Mouse (Mus musculus): ENCODE data around the gene Samd4b. TPM values are rescaled to one million over a fixed set of nuclear protein-coding genes. Genes with fewer than 3 reads are reported as not detected.

The Samd4b gene
- polyA plus RNA-seq, 1 experiment: 54.1 TPM

- no peak for TF ChIP-seq CTCF (IDR thresholded peaks at IDR 0.05; ENCODE audit: borderline replicate concordance, insufficient read depth, low read depth, low read length)
- TF ChIP-seq POLR2A (IDR thresholded peaks at IDR 0.05; ENCODE audit: borderline replicate concordance, insufficient read depth, low read length): no peak
- WGBS: 71% methylated on average over 7 of the region's 7 CpGs
- Histone ChIP-seq H3K4me1 (ENCODE audit: control insufficient read depth, insufficient read depth, low read length) (no peaks in the 10 kb centered on the region), H3K27me3 (ENCODE audit: control insufficient read depth, insufficient read depth, low read length) (no peaks in the 10 kb centered on the region), H3K27ac (ENCODE audit: insufficient read depth, low read length) (no peak overlapping the region), H3K4me3 (replicated peaks; ENCODE audit: insufficient read depth, low read depth, low read length) (no peak overlapping the region)
- DNase-seq: no peak
These were observed 239.5 kb downstream of the Samd4b start for GRCm38 (mm10) chr7:28358431-28358830.

GRCm38 (mm10) chr7:28357984-28358383 is 240.0 kb downstream of the Samd4b start:
- WGBS: 11% methylated on average over 5 of the region's 5 CpGs
- DNase-seq: no peak
- Histone ChIP-seq H3K27me3 (ENCODE audit: control insufficient read depth, insufficient read depth, low read length) (no peaks in the 10 kb centered on the region), H3K27ac (ENCODE audit: insufficient read depth, low read length) (no peak overlapping the region), H3K4me3 (replicated peaks; ENCODE audit: insufficient read depth, low read depth, low read length) (no peak overlapping the region), H3K4me1 (ENCODE audit: control insufficient read depth, insufficient read depth, low read length) (no peaks in the 10 kb centered on the region)
- TF ChIP-seq POLR2A (IDR thresholded peaks at IDR 0.05; ENCODE audit: borderline replicate concordance, insufficient read depth, low read length): no peak

GRCm38 (mm10) chr7:28356981-28357380 is 241.0 kb downstream of the Samd4b start:
- no peak overlapping the region for H3K4me3 ChIP-seq (replicated peaks; ENCODE audit: insufficient read depth, low read depth, low read length)
- no peak for DNase-seq
- no peak for TF ChIP-seq CTCF (IDR thresholded peaks at IDR 0.05; ENCODE audit: borderline replicate concordance, insufficient read depth, low read depth, low read length)
- TF ChIP-seq POLR2A (IDR thresholded peaks at IDR 0.05; ENCODE audit: borderline replicate concordance, insufficient read depth, low read length): no peak
- 16% methylated on average over 5 of the region's 5 CpGs for WGBS
- H3K27ac ChIP-seq (ENCODE audit: insufficient read depth, low read length): no peak overlapping the region; the same call in 1 of the 2 replicates
- H3K27me3 ChIP-seq (ENCODE audit: control insufficient read depth, insufficient read depth, low read length): no peaks in the 10 kb centered on the region
- no peaks in the 10 kb centered on the region; the same call in 1 of the 2 replicates for H3K4me1 ChIP-seq (ENCODE audit: control insufficient read depth, insufficient read depth, low read length)

GRCm38 (mm10) chr7:28355221-28355620 is 242.7 kb downstream of the Samd4b start:
- Histone ChIP-seq H3K4me3 (replicated peaks; ENCODE audit: insufficient read depth, low read depth, low read length) (no peak overlapping the region), H3K27ac (ENCODE audit: insufficient read depth, low read length) (no peak overlapping the region), H3K27me3 (ENCODE audit: control insufficient read depth, insufficient read depth, low read length) (no peaks in the 10 kb centered on the region), H3K4me1 (ENCODE audit: control insufficient read depth, insufficient read depth, low read length) (peaks cover 5% of the 10 kb centered on the region; the same call in 1 of the 2 replicates)
- 93% methylated on average over 3 of the region's 3 CpGs for WGBS
- DNase-seq: no peak
- TF ChIP-seq CTCF (IDR thresholded peaks at IDR 0.05; ENCODE audit: borderline replicate concordance, insufficient read depth, low read depth, low read length): no peak
- TF ChIP-seq POLR2A (IDR thresholded peaks at IDR 0.05; ENCODE audit: borderline replicate concordance, insufficient read depth, low read length): no peak

DNA sequence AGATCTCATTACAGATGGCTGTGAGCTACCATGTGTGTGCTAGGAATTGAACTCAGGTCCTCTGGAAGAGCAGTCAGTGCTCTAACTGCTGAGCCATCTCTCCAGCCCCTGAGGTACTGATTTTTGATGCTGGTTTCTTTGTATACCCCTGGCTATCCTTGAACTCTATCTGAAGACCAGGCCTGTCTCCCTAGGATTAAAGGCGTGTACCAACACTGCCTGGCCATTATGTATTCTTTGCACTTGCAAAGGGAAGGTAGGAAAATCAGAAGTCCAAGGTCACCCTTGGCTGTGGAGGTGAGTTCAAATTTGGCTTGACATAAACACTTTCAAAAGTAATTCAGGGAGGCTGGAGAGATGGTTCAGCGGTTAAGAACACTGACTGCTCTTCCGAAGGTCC is 243.3 kb downstream of the Samd4b start:
- H3K4me1 ChIP-seq (ENCODE audit: control insufficient read depth, insufficient read depth, low read length): peaks cover 5% of the 10 kb centered on the region; the same call in 1 of the 2 replicates
- H3K27me3 ChIP-seq (ENCODE audit: control insufficient read depth, insufficient read depth, low read length): no peaks in the 10 kb centered on the region
- TF ChIP-seq CTCF (IDR thresholded peaks at IDR 0.05; ENCODE audit: borderline replicate concordance, insufficient read depth, low read depth, low read length): no peak
- no peak for TF ChIP-seq POLR2A (IDR thresholded peaks at IDR 0.05; ENCODE audit: borderline replicate concordance, insufficient read depth, low read length)
- 90% methylated on average over 3 of the region's 3 CpGs for WGBS
- no peak overlapping the region for H3K4me3 ChIP-seq (replicated peaks; ENCODE audit: insufficient read depth, low read depth, low read length)
- DNase-seq: no peak
- no peak overlapping the region for H3K27ac ChIP-seq (ENCODE audit: insufficient read depth, low read length)

- DNase-seq: no peak
- WGBS: 77% methylated on average over 3 of the region's 3 CpGs
- Histone ChIP-seq H3K27ac (ENCODE audit: insufficient read depth, low read length) (no peak overlapping the region), H3K4me1 (ENCODE audit: control insufficient read depth, insufficient read depth, low read length) (peaks cover 5% of the 10 kb centered on the region; the same call in 1 of the 2 replicates), H3K4me3 (replicated peaks; ENCODE audit: insufficient read depth, low read depth, low read length) (no peak overlapping the region), H3K27me3 (ENCODE audit: control insufficient read depth, insufficient read depth, low read length) (no peaks in the 10 kb centered on the region)
- TF ChIP-seq POLR2A (IDR thresholded peaks at IDR 0.05; ENCODE audit: borderline replicate concordance, insufficient read depth, low read length) (no peak), CTCF (IDR thresholded peaks at IDR 0.05; ENCODE audit: borderline replicate concordance, insufficient read depth, low read depth, low read length) (no peak)
These were observed 243.8 kb downstream of the Samd4b start for GRCm38 (mm10) chr7:28354113-28354581.

GRCm38 (mm10) chr7:28353267-28353666 is 244.7 kb downstream of the Samd4b start:
- WGBS: 81% methylated on average over 2 of the region's 2 CpGs
- DNase-seq: no peak
- H3K27ac ChIP-seq (ENCODE audit: insufficient read depth, low read length): no peak overlapping the region
- peaks cover 5% of the 10 kb centered on the region; the same call in 1 of the 2 replicates for H3K4me1 ChIP-seq (ENCODE audit: control insufficient read depth, insufficient read depth, low read length)
- TF ChIP-seq CTCF (IDR thresholded peaks at IDR 0.05; ENCODE audit: borderline replicate concordance, insufficient read depth, low read depth, low read length) (no peak), POLR2A (IDR thresholded peaks at IDR 0.05; ENCODE audit: borderline replicate concordance, insufficient read depth, low read length) (no peak)
- H3K27me3 ChIP-seq (ENCODE audit: control insufficient read depth, insufficient read depth, low read length): no peaks in the 10 kb centered on the region
- no peak overlapping the region for H3K4me3 ChIP-seq (replicated peaks; ENCODE audit: insufficient read depth, low read depth, low read length)

DNA sequence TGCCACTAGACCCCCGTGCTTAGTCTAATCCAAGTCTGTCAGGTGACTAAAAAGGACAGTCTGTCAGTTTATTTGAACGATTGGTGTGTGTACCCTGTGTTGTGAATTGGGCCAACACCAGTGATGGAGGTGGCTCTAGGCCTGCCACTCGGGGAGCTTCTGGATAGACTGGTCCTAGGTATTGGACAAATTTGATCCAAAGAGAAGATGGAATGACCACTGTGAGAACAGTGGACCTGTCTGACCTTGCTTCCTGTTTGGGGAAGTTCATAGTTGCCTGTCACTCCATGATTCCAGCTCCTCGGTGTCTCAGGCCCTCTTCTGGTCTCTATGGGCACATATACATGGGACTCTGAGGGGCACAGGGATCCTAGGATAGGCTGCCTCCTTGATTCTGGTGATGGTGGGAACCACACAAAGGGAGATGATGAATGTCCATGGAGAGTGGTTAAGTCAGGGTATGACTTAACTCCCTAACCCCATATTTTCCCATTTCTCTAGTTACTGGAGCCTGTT is 246.2 kb downstream of the Samd4b start:
- Histone ChIP-seq H3K4me1 (ENCODE audit: control insufficient read depth, insufficient read depth, low read length) (peaks cover 5% of the 10 kb centered on the region; the same call in 1 of the 2 replicates), H3K27ac (ENCODE audit: insufficient read depth, low read length) (no peak overlapping the region), H3K4me3 (replicated peaks; ENCODE audit: insufficient read depth, low read depth, low read length) (peak overlapping the region; percentile 37), H3K27me3 (ENCODE audit: control insufficient read depth, insufficient read depth, low read length) (no peaks in the 10 kb centered on the region)
- TF ChIP-seq CTCF (IDR thresholded peaks at IDR 0.05; ENCODE audit: borderline replicate concordance, insufficient read depth, low read depth, low read length) (no peak), POLR2A (IDR thresholded peaks at IDR 0.05; ENCODE audit: borderline replicate concordance, insufficient read depth, low read length) (no peak)
- DNase-seq: no peak
- WGBS: 28% methylated on average over 4 of the region's 4 CpGs
